Mouse (Mus musculus): ENCODE measurements around the gene Krt80. TPM values are rescaled to one million over a fixed set of nuclear protein-coding genes. Genes with fewer than 3 reads are reported as not detected.

Gene Krt80
- polyA plus RNA-seq, 1 experiment from 2014 or later, result 2.0 TPM

DNA sequence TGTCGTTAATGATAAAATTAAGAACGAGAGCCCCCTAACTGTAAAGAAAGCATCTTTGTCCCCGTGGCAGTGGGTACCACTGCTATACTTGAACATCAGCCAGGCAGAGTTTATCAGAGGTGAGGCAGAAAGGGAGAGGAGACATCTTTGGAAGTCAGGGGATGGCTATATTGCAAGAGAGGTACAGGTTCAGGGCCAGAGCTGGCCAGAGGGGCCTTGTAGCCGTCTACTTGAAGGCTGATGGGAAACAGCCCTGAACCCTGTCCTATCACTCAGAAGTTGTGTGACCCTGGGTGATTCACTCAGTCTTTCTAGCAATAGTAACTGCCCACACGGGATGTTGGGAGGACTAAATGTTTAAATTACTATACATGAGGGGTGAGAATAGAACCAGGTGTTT, 48.8 kb downstream of the Krt80 start:
- no peak for ATAC-seq (ENCODE audit: borderline replicate concordance, extremely low read depth, low FRiP score, low TSS enrichment)
- no peaks in the 10 kb centered on the region for H3K9me3 ChIP-seq
- no peak overlapping the region for H3K9ac ChIP-seq
- H3K4me3 ChIP-seq, result no peak overlapping the region
- H3K36me3 ChIP-seq, result no peaks in the 10 kb centered on the region
- peak overlapping the region; percentile 55; the same call in 1 of the 2 replicates for H3K27ac ChIP-seq
- H3K27me3 ChIP-seq, result no peaks in the 10 kb centered on the region
- peaks cover 30% of the 10 kb centered on the region for H3K4me1 ChIP-seq
- H3K4me2 ChIP-seq, result no peak overlapping the region
- WGBS, result 23% methylated on average over 5 of the region's 5 CpGs

- H3K36me3 ChIP-seq, result no peaks in the 10 kb centered on the region
- no peak for ATAC-seq (ENCODE audit: borderline replicate concordance, extremely low read depth, low FRiP score, low TSS enrichment)
- H3K9me3 ChIP-seq, result no peaks in the 10 kb centered on the region
- H3K4me3 ChIP-seq, result no peak overlapping the region
- H3K9ac ChIP-seq, result no peak overlapping the region
- no peak overlapping the region for H3K4me2 ChIP-seq
- H3K27me3 ChIP-seq, result no peaks in the 10 kb centered on the region
- peak overlapping the region; percentile 55 for H3K27ac ChIP-seq
- WGBS, result 30% methylated on average over 6 of the region's 6 CpGs
- peaks cover 28% of the 10 kb centered on the region for H3K4me1 ChIP-seq
Observed at GRCm38 (mm10) chr15:101320618-101321041, 49.3 kb downstream of the Krt80 start.

DNA sequence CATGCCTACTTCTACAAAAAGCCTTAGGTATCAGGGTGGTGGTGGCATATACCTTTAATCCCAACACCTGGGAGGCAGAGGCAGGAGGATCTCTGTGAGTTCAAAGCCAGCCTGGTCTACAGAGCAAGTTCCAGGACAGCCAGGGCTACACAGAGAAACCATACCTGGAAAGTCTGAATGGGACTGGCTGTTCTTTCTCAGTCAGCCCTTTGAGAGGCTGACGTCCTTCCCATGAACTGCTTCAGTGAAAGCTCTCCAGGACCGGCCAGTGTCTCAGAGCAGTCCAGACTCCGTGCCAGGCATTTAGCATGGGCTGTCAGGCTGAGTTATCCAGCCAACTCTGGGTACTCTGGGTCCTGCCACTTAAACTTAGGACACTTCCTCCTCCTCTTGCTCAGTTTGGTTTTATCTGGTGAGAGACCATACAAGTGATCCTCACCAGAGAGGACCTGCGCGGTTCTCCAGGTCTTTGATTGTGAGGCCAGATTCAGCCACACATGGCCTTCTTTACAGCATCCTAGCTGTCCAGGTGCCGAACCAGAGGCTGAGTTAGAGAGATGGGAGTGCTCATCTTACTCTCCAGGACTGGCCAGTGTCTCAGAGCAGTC, 49.8 kb downstream of the Krt80 start:
- 68% methylated on average over 6 of the region's 6 CpGs for WGBS
- Histone ChIP-seq H3K4me1 (peaks cover 30% of the 10 kb centered on the region), H3K27me3 (no peaks in the 10 kb centered on the region), H3K27ac (peak overlapping the region; percentile 55), H3K9me3 (no peaks in the 10 kb centered on the region), H3K36me3 (no peaks in the 10 kb centered on the region), H3K4me3 (no peak overlapping the region), H3K9ac (no peak overlapping the region), H3K4me2 (no peak overlapping the region)
- no peak for ATAC-seq (ENCODE audit: borderline replicate concordance, extremely low read depth, low FRiP score, low TSS enrichment)

DNA sequence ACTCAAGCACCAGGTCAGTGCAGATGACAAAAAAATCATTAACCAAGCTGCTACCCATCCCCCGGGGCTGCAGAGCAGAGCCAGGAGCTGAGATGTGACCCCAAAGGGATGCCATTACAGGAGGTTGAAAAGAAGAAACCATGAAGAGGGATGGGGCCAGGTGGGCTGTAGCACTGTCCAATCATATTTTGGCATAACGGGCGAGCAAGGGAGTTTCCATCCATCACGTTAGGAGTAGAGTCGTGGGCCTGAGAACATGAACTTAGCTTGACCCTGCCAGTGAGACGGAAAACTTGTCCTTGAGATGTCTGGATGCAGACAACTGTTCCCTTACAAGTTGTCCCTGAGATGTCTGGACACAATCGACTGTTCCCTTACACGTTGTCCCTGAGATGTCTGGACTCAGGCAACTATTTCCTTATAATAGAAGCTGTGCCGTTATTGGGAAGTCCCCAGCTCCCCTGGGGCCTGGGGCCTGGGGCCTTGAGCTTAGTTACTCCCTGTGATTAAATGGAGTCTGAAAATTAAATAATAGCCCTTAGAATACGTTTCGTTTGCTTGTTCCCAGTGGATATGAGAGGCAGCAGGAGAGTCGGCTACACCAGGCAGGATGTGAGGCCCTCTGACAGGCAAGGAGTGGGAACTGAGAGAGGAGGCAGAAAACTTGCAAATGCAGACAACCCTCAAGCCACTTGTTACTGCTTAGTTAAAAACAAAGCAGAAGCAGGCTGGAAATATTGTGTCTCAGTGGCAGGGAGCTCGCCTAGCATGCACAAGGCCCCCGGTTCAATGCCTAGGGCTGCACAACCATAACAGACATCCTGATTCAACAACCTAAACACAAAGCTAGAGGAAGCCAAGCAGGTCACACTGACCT, 50.8 kb downstream of the Krt80 start:
- H3K9me3 ChIP-seq, result no peaks in the 10 kb centered on the region
- no peaks in the 10 kb centered on the region for H3K27me3 ChIP-seq
- H3K36me3 ChIP-seq, result no peaks in the 10 kb centered on the region
- H3K9ac ChIP-seq, result no peak overlapping the region
- H3K4me2 ChIP-seq, result no peak overlapping the region
- H3K4me1 ChIP-seq, result peaks cover 30% of the 10 kb centered on the region
- 40% methylated on average over 14 of the region's 14 CpGs for WGBS
- no peak for ATAC-seq (ENCODE audit: borderline replicate concordance, extremely low read depth, low FRiP score, low TSS enrichment)
- H3K27ac ChIP-seq, result no peak overlapping the region
- no peak overlapping the region for H3K4me3 ChIP-seq

GRCm38 (mm10) chr15:101317814-101318500, 52.0 kb downstream of the Krt80 start:
- WGBS, result 73% methylated on average over 2 of the region's 2 CpGs
- Histone ChIP-seq H3K9ac (no peak overlapping the region), H3K4me2 (no peak overlapping the region), H3K36me3 (no peaks in the 10 kb centered on the region), H3K27me3 (no peaks in the 10 kb centered on the region), H3K4me3 (no peak overlapping the region), H3K9me3 (no peaks in the 10 kb centered on the region), H3K4me1 (peaks cover 30% of the 10 kb centered on the region), H3K27ac (no peak overlapping the region)
- no peak for ATAC-seq (ENCODE audit: borderline replicate concordance, extremely low read depth, low FRiP score, low TSS enrichment)

- 51% methylated on average over 18 of the region's 18 CpGs for WGBS
- H3K9me3 ChIP-seq, result no peaks in the 10 kb centered on the region
- peaks cover 30% of the 10 kb centered on the region for H3K4me1 ChIP-seq
- H3K9ac ChIP-seq, result no peak overlapping the region
- no peaks in the 10 kb centered on the region for H3K36me3 ChIP-seq
- ATAC-seq (ENCODE audit: borderline replicate concordance, extremely low read depth, low FRiP score, low TSS enrichment), result no peak
- H3K4me2 ChIP-seq, result no peak overlapping the region
- no peak overlapping the region for H3K4me3 ChIP-seq
- no peak overlapping the region for H3K27ac ChIP-seq
- H3K27me3 ChIP-seq, result no peaks in the 10 kb centered on the region
Observed at GRCm38 (mm10) chr15:101316913-101317813, 52.8 kb downstream of the Krt80 start.

DNA sequence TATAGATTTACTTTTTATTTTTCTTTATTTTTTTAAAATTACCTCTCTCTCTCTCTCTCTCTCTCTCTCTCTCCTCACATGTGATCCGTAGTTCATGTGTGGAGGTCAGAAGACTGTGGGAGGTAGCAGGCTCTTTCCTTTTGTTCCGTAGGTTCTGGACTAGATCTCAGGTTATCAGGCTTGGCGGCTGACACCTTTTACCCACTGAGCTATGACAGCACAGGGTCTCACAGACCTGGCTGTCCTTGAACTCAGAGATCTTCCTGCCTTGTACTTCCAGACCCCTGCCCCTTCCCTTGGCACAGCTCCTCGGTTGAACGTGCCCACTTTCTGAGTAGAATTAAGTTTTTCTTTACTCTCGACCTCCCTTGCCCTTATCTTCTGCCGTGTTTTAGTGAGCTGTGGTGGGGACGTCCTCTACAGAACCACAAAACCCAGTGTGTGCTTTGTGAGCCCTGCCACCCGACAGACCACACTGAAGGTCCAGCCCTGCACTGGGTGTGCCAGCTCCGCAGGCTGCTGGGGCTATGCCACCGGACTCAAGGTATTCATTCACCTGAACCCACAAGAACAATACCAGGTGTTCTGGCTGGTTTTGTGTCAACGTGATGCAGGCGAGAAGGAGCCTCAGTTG, 53.6 kb downstream of the Krt80 start:
- H3K4me1 ChIP-seq, result peaks cover 36% of the 10 kb centered on the region
- H3K9me3 ChIP-seq, result no peaks in the 10 kb centered on the region
- no peaks in the 10 kb centered on the region for H3K27me3 ChIP-seq
- 57% methylated on average over 13 of the region's 13 CpGs for WGBS
- H3K36me3 ChIP-seq, result no peaks in the 10 kb centered on the region
- H3K4me2 ChIP-seq, result peak overlapping the region; percentile 55
- peak overlapping the region; percentile 35 for H3K4me3 ChIP-seq
- no peak overlapping the region for H3K9ac ChIP-seq
- ATAC-seq (ENCODE audit: borderline replicate concordance, extremely low read depth, low FRiP score, low TSS enrichment), result no peak
- no peak overlapping the region for H3K27ac ChIP-seq

DNA sequence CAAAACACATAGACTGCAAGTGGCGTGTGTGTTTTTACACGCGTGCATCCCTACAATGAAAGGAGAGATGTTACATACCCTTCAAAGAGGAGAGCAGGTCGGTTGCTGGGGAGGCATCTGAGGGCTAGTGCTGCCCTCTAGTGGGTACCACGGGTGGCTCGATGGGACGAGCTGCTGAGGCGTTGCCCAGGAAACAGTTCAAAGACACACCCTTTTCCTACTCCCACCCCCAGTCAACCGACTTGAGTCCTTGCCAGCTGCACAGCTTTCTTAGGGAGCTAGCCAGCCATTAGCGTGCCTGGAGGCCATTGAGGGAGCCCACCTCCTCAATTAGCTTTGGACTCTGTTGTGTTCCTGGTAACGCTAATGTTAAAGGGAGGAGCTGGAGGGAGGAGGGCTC, 54.1 kb downstream of the Krt80 start:
- Histone ChIP-seq H3K9ac (no peak overlapping the region), H3K27me3 (no peaks in the 10 kb centered on the region), H3K4me1 (peaks cover 32% of the 10 kb centered on the region), H3K27ac (no peak overlapping the region), H3K4me3 (peak overlapping the region; percentile 35), H3K4me2 (peak overlapping the region; percentile 55), H3K36me3 (no peaks in the 10 kb centered on the region), H3K9me3 (no peaks in the 10 kb centered on the region)
- 3% methylated on average over 11 of the region's 11 CpGs for WGBS
- ATAC-seq (ENCODE audit: borderline replicate concordance, extremely low read depth, low FRiP score, low TSS enrichment), result peak; percentile 79

GRCm38 (mm10) chr15:101315378-101315777, 54.6 kb downstream of the Krt80 start:
- 87% methylated on average over 4 of the region's 4 CpGs for WGBS
- ATAC-seq (ENCODE audit: borderline replicate concordance, extremely low read depth, low FRiP score, low TSS enrichment), result peak; percentile 9; the same call in 1 of the 2 replicates
- peak overlapping the region; percentile 55; the same call in 1 of the 2 replicates for H3K4me2 ChIP-seq

GRCm38 (mm10) chr15:101312006-101312405, 58.0 kb downstream of the Krt80 start:
- H3K27ac ChIP-seq, result no peak overlapping the region
- WGBS, result 60% methylated on average over 6 of the region's 6 CpGs
- H3K4me2 ChIP-seq, result no peak overlapping the region
- ATAC-seq (ENCODE audit: borderline replicate concordance, extremely low read depth, low FRiP score, low TSS enrichment), result no peak
- no peaks in the 10 kb centered on the region for H3K9me3 ChIP-seq
- no peak overlapping the region for H3K9ac ChIP-seq
- H3K4me1 ChIP-seq, result peaks cover 30% of the 10 kb centered on the region
- H3K36me3 ChIP-seq, result no peaks in the 10 kb centered on the region
- no peaks in the 10 kb centered on the region for H3K27me3 ChIP-seq
- H3K4me3 ChIP-seq, result no peak overlapping the region

More at GRCm38 (mm10) chr15:101315378-101315777, 54.6 kb downstream of the Krt80 start:
- Histone ChIP-seq H3K27me3 (no peaks in the 10 kb centered on the region), H3K27ac (no peak overlapping the region), H3K4me1 (peaks cover 28% of the 10 kb centered on the region), H3K36me3 (no peaks in the 10 kb centered on the region), H3K4me3 (no peak overlapping the region), H3K9me3 (no peaks in the 10 kb centered on the region), H3K9ac (no peak overlapping the region)

Data from lung, embryonic 15.5 days (tissue).